Mouse (Mus musculus) mammary gland, adult 2 months (tissue): ENCODE results near the gene Smurf2. TPM values are rescaled to one million over a fixed set of nuclear protein-coding genes. Genes with fewer than 3 reads are reported as not detected.

Source experiments
- polyA plus RNA-seq: library from polyadenylated mRNA; depleted of rRNA; stranded (reverse); fragments of >200 nt; gene quantifications from 2 replicates; pipeline ENCODE4 v1.2.3, GENCODE M21; 2012; ENCODE audit warnings: low replicate concordance; rRNA removed

The Smurf2 gene
- 6.9 and 10.0 TPM in 2 replicates for polyA plus RNA-seq

GRCm38 (mm10) chr11:106920551-106921379 lies at the start of gene Smurf2:
Gene Smurf2, minus strand, starts transcription at chr11:106920715.

GRCm38 (mm10) chr11:106788775-106789459 lies 131.6 kb downstream of the Smurf2 start, which contains the start of the genes Ddx5 and Cep95:
Gene Ddx5, minus strand, starts transcription at chr11:106789185.
Gene Cep95, plus strand, starts transcription at chr11:106789252.

GRCm38 (mm10) chr11:106779388-106780088 lies 141.0 kb downstream of the Smurf2 start, which contains the start of gene Polg2:
Gene Polg2, minus strand, starts transcription at chr11:106779537.

Other genes with a start within 250 kb of the Smurf2 start
- 63.3 and 106 TPM in 2 replicates for gene Pecam1, start 170.1 kb downstream of the Smurf2 start, polyA plus RNA-seq
- 1.6 and 3.1 TPM in 2 replicates for gene Milr1, start 169.5 kb downstream of the Smurf2 start, polyA plus RNA-seq
- 7.7 and 9.0 TPM in 2 replicates for gene Polg2, start 141.2 kb downstream of the Smurf2 start, polyA plus RNA-seq
- gene Ddx5, start 131.5 kb downstream of the Smurf2 start, polyA plus RNA-seq = 317 and 863 TPM in 2 replicates
- gene Cep95, start 131.5 kb downstream of the Smurf2 start, polyA plus RNA-seq = 2.6 and 4.6 TPM in 2 replicates
- gene Kpna2, start 78.8 kb upstream of the Smurf2 start, polyA plus RNA-seq = 18.8 and 29.7 TPM in 2 replicates
- 5.6 and 7.3 TPM in 2 replicates for gene 1810010H24Rik, start 105.0 kb upstream of the Smurf2 start, polyA plus RNA-seq
- gene Bptf, start 211.4 kb upstream of the Smurf2 start, polyA plus RNA-seq = 19.3 and 33.4 TPM in 2 replicates